Mouse (Mus musculus): ENCODE data around the gene Zfp185.
"Not testable (repeated sequence)": the region's sequence is repeated elsewhere in the genome, so short reads cannot be mapped to it uniquely, and the experiment has no call there.

The Zfp185 gene

GRCm38 (mm10) chrX:73062323-73062722 is 75.2 kb downstream of the Zfp185 start:
- DNase-seq (ENCODE audit: low read depth) = no peak

- DNase-seq (ENCODE audit: low read depth) = no peak
These were observed 76.6 kb downstream of the Zfp185 start for GRCm38 (mm10) chrX:73063512-73064414.

GRCm38 (mm10) chrX:73064415-73064793 is 77.3 kb downstream of the Zfp185 start, which contains the start of gene Pnma3:
Pnma3 (plus strand) TSS chrX:73064787.
- DNase-seq (ENCODE audit: low read depth) = no peak

GRCm38 (mm10) chrX:73066765-73067312 is 79.7 kb downstream of the Zfp185 start:
- not testable (repeated sequence) for DNase-seq (ENCODE audit: low read depth)
